Mouse (Mus musculus): Measurements from ENCODE around the gene Nfyc.

The Nfyc gene

DNA sequence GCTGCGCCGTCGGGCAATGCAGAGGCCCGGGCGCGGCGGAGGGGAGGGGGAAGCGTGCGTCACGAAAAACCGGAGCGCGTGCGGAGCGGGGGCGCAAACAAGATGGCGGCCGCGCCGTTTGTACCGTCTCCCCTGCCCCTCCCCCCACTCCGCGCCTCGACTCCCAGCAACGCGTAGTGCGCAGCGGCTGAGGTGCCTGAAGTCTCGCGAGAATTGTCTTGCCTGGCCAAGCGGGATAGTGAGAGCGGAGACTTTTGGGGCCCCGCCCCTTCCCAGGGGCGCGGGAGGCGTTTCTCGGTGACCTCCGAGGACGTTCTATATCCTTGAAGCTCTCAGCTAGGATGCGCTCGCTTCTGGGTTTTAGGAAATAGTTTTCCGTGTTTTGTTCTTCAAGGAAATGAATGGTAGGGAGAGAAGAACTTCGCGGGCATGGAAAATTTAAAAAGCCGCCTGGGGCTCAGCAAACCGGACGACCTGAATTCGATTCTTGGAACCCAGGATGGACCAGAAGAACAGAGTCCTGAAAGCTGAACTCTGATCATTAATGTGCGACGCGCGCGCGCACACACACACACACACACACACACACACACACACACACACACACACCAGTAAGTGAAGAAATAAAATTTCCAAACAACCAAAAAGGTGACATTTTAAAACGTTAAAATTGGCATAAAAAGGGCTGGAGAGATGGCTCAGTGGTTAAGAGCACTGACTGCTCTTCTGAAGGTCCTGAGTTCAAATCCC, 5.6 kb downstream of the Nfyc start:
- peak in 1 of 2 experiments; percentile 99 for DNase-seq (ENCODE audit: low spot score in 2 of 2)

DNA sequence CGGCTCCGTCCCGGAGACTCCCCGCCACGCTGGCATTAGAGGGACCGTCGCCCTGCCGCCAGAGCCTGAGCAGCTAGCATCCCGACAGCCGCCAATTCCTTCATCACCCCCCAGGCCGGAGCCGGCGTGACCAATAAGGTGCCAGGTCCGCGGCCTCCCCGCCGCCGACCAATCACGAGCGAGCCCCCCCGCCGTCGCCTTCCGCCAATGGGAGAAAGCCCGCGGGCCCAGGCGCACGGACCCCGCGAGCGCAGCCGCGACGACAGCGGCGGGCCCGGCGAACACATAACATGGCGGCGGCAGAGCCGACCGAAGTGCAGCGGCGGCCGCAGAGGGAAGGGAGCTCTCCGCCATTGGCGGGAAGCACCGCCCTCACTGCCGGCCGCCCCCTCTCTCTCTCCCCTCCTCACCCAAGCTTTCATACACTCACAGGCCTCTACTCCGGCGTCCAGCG, 6.2 kb downstream of the Nfyc start:
- peak; percentile 93 to 95 for DNase-seq (ENCODE audit: low spot score in 2 of 2)

DNA sequence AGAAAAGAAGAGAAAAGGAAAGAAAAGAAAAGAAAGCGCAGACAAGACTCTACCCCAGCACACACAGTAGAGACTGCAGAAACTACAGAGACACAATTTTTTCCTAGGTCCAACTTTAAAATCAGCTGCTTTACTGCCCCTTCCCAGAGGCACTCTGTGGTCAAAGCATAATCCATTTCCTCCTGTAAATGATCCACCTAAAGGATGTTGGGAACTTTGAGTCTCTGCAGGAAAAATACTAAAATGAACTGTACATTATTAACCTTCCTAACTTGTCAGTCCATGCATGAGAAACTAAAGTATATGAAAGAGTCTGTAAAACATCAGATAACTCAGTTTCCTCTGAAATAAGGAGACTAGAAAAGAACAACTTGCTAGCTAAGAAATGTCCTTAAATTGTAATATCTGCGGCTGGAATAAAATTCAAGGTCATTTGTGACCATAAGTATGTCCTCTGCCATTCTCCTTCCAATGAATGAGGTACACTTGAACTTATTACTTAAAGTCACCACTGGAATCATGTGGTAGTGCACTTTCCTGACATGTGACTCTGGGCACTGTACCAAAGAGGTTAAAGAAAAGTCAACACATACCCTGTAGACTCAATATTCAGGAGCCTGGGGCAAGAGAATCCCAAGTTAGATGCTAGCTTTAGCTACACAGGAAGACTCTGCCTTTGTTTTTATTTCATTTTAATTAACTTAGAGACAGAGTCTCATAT, 9.0 kb downstream of the Nfyc start:
- no peak for DNase-seq (ENCODE audit: low spot score in 2 of 2)

DNA sequence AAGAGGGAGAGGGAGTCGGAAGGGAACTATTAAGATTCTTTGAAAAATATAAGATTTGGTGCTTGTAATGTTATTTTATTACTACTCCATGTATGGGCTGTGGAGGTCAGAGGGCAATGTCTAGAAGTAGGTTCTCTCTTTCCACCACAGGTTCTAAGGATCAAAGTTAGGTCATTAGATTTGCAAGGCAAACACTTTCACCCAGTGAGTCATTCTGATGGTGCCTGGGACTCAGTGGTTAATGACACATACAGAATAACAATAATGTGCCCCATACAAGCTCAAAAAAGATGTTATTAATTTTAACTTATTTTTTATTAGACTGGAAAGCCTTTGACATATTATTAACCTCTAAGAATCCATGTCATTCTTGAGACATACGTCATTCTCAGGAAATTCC, 11.5 kb downstream of the Nfyc start:
- no peak for DNase-seq (ENCODE audit: low spot score in 2 of 2)

DNA sequence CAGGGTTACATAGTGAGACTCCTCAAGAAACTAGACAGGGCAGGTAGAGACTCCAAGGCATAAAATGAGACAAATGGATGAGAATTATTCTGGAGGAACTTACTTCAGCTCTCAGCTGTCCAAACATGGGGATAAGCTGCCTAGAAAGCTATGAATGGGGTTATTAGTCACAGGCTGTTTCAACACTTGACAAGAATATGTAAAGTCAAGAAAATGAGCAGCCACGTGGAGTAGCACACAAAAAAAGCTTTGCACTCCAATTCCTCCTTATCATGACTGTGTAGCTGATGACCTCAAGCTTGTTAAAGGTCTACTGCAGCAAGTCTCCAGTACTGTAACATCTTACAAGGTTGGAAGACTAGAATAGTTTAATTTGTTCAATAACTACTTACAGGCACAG, 12.1 kb downstream of the Nfyc start:
- DNase-seq (ENCODE audit: low spot score in 2 of 2), result no peak

DNA sequence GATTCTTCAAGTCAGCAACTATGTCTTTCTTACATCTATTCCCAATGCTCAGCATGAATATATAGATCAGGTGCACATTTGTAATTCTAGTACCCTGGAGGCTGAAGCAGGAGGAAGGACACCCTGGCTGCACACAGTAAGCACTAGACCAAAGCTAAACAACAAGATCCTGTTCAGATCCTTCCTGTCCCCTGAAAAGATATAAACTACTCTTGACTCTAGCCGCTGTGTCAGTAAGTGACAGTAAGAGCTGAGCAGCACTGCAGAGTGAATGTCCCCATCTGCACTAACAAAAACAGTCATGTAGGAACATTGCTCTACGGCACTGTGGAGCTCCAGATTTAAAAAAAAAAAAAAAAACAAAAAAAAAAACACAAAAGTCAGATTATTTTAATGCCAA, 13.4 kb downstream of the Nfyc start:
- DNase-seq (ENCODE audit: low spot score in 2 of 2), result no peak

DNA sequence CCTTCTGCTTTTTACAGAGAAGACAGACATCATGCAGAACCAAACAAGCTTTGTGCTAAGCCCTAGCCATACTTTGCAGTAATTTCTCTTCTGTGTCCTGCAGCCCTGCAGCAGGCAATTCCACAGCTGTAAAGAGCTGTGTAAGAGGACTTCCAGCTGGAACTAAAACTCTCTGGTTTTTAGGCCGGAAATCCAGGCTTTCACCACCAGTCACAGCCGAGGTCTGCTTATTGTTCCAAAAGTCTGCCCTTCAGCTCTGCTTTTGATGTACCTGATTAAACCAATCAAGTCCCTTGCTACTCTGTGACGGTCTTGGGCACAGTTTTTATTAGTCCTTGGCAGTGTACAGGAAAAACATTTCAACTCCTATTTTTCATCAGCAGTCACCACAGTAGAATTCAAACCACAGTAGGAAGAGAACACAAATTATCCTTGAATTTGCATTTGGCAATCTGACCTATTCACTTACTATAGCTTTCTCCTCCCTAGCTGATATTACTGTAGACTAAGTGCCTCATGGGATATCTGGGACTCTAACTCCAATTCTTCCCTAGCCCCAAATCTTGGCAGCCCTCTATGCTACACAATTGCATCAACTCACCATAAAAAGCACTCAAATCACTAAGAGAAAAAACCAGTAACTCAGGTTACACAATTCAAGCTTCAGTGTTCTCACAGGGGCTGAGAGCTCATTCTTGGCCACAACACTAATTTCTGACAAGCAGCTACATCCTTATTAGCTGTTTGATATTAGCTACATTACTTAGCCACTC, 14.2 kb downstream of the Nfyc start:
- DNase-seq (ENCODE audit: low spot score in 2 of 2), result no peak

DNA sequence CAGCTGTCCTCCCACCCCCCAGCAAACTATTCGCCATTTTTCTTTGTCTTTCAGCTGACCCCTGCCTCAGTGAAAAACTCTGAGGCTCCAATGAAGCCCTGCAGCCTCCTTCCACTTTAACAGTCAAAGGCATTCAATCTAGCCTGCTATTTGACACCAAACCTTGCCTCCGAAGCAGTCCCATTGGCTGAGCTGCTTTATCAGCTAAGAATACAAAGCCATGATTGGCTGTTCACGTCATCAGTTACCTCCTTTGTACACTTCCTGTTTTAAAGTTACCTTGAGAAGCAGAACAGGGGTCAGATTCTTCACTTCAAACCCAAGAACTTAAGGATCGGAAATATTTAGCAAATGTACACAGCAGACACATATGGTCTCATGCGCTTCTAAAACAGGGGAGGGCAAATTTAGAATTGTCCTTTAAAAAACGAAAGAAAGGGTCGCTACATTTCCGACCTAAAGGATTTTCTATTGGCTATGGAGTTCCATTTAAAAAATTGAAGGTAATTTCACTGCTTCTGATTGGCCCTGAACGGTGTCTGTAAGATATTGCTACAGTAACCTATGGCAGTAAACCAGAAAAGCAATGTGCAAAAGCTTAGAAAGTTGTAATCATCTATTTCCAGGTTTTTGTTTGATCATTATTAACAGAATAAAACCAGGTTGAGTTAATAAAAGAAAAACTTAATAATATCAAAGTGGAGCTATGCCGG, 15.6 kb downstream of the Nfyc start:
- DNase-seq (ENCODE audit: low spot score in 2 of 2), result peak; percentile 47 to 77

DNA sequence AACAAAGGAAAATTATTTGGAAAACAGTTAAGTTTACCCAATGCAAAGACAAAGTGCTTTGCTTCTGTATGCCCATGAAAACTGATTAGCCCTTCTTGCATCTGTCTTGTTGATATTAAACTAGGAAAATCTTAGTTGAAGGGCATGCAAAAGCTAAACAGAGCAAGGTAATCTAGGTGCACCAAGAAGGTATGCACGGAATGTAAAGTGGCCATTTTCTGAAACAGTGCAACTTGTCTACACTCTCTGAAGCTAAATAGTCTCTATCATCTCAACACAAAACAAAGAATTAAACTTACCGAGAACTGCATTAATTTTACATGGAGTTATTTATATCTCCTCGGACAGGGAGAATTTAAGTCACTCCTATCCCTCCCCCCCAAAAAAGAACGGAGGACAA, 16.2 kb downstream of the Nfyc start:
- DNase-seq (ENCODE audit: low spot score in 2 of 2), result no peak

DNA sequence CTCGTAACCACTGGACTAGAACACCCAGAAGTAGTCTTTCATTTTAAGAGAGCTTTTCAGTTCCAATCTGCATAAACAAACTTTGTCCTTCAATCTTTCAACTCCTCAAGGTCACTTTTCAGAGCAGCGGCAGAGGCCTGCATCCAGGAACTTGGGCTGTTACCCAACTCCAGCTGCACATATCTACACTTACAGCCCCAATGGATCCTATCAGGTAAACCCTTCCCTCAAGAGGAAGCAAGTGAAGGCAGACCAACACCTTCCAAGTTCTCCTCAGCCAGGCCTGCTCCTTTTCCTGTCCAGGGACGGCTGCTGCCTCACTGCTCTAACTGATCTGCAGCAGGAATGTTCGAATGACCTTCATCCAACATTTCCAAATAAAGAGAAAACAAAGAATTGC, 17.2 kb downstream of the Nfyc start:
- DNase-seq (ENCODE audit: low spot score in 2 of 2), result no peak

DNA sequence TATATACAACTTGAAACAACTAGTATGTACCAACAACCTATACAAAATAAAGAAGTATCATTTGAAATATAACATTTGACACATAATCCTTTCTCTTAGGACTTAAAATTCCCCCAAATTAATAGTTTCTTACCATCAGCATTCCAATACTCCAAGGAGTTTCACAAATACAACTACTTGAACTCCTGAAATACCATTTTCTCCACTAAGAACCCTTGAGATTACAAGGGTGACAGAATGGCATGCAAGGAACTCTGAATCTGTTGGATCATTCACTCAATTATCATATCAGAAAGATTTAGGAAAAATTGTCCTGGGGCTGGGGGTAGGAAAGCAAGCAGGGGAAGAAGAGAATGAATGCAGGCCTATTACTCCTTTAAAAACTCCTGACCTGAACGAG, 17.6 kb downstream of the Nfyc start:
- DNase-seq (ENCODE audit: low spot score in 2 of 2), result no peak

DNA sequence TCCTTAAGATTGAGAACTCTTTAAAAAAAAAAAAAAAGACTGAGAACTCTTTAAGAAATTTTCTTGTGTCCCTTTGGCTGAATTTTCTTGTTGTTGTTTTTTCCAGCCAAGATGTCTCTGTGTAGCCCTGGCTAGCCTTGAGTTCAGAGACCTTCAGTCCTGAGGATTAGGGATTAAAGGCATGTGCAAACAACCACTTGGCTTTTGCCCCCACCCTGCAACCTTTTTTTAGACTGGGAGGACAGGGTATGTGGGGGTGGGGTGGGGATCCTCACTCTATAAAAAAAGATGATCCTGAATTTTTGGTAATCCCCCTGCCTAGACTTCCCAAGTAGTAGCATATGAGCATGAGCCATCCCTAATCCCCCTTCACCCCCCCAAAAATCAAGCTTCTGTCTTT, 25.6 kb downstream of the Nfyc start:
- no peak for DNase-seq (ENCODE audit: low spot score in 2 of 2)

DNA sequence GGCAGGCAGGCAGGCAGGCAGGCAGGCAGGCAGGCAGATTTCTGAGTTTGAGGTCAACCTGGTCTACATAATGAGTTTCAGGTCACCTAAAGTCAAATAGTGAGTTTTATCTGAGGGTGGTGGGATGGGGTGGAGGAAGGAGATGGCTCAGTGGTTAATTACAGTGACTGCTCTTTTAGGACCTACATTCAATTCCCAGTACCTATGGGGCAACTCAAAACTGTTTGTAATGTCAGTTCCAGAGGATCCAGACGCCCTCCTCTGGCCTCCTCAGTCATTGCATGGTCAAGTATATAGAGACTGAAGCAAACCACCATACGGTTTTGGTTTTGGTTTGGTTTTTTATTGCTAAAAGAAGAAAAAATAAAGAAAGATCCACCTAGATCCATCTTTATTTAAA, 29.9 kb downstream of the Nfyc start:
- peak in 1 of 2 experiments; percentile 68 for DNase-seq (ENCODE audit: low spot score in 2 of 2)

DNA sequence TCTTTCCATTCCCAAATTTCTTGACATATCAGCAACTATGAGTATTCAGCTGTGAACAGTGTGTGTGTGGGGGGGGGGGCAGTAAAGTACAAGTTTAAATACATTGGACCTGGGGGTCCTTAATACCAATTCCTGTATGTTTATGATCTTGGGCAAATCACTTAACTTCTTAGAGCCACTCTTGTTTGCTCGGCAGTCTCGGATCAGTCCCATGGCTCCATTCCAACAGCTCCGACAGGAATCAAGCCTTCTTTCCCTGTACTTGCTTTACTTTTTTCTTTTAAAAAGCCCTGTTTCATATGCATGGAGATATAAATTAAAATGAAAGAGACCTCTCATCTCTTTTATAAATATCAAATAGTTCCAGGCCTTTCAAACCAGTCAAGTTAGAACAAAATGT, 30.7 kb downstream of the Nfyc start:
- DNase-seq (ENCODE audit: low spot score in 2 of 2), result no peak

DNA sequence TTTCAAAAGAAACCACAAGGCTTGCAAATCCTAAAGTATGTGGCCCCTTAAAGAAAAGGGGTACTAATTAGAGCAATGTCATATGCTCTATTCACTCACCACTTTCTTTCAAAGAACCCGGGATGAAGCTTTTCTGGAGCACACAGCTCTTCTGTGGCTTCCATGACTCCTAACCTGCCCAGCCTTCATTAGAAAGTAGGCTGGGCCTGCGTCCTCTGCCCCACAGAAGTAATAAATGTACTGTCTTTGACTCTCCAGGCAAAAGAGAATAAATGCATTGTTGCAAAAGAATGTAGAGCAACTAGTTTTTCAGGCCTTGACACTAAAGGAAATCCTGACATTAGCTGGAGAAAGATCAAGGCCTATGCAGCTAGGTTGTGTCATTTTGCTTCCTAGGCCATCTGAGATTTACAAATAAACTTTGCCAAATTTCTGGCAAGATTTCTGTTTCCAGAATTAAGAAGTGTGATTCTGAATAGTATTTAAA, 31.6 kb downstream of the Nfyc start:
- DNase-seq (ENCODE audit: low spot score in 2 of 2), result no peak

DNA sequence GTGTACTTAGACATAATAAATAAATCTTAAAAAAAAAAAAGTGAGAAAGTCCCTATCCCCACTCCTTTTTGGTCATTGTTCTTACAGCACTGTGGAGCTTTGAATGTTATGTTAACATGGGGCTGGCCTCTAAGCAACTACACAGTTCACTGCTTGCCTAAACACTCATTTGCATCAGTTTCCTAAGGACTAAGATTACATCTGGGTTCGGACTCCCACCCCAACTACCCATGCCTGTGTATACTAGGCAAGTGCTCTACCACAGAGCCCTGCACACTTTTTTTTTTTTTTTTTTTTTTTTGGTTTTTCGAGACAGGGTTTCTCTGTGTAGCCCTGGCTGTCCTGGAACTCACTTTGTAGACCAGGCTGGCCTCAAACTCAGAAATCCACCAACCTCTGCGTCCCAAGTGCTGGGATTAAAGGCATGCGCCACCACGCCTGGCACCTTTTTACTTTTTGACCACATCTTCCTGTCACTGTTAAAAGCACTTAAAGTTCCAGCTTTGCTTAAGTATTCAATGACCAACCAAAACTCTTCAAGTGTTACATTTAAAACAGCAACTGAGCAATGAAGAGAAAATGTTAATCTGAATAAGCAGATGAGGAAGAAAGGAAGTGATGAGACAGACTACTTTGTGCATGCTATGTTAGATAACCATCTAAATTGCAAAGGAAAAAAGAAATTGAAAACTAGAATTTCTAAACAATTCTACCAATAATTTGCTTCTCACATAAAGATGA, 33.2 kb downstream of the Nfyc start:
- DNase-seq (ENCODE audit: low spot score in 2 of 2), result no peak

DNA sequence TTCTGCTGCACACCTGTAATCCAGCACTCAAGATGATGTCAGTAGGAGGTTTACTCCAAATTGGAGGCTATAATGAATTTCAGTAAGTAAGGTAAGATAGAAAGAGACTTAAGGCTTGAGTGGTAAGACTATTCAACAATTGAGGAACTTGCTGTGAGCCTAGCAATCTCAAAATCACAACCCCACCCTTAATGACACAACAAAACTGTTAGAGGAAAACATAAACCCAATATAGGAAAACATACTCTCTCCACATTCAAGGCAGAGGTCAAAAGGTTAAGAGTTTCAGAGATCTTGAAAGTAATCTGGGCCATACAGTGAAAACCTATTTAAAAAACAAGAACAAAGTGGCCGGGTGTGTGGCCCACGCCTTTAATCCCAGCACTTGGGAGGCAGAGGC, 34.7 kb downstream of the Nfyc start:
- DNase-seq (ENCODE audit: low spot score in 2 of 2), result no peak

DNA sequence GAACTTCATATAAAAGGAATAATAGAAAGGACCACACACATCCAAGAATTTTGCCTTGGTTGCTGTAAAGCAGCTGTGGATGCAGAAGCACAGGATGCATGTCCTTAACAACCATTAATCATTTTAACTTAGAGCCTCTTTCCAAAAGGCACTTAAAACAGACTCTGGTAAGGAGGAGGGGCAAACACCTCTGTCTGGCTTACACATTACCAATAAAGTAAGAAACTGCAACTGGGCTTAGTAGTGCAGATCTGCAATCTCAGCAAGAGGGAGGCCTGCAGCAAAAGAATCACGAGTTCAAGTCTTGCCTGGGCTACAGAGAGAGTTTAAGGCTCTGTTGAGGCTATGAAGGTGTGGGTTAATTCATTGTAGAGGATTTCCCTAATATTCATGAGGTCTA, 35.7 kb downstream of the Nfyc start:
- DNase-seq (ENCODE audit: low spot score in 2 of 2), result no peak

DNA sequence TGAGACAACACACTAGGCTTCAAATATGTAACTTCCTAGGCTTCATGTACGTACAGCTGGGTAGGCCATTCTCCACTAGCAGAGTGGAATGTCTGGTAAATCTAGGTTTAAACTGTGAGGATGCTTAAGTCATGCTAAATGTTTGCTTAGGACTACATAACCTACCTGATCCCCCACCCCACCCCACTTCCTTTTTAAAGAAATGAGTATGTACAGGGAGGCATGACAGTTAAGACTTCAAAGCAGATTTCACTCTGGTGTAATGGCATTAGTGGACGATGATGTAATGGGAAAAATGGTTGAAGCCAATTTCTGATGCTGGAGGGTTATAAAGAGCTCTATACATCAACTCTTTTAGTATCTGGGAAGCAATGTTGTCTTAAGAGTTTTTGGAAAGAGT, 38.5 kb downstream of the Nfyc start:
- no peak for DNase-seq (ENCODE audit: low spot score in 2 of 2)

DNA sequence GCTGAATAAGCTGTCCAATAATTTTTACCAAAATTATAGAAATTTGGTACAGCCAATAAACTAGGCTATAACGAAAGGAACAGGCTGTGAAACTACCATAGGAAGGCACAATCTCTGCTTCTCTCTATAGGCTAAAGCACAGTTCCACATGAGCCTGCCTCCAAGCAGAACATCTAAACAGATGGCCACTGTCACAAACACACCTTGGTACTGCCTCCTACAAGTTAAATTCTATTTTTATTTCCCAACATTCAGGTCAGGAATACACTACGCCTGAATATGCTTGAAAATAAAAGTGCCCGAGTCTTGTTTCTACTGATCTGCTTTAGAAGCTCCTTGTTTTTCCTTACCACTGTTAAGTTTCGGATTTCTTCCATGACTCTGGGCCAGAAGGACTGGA, 41.3 kb downstream of the Nfyc start:
- DNase-seq (ENCODE audit: low spot score in 2 of 2), result no peak

DNA sequence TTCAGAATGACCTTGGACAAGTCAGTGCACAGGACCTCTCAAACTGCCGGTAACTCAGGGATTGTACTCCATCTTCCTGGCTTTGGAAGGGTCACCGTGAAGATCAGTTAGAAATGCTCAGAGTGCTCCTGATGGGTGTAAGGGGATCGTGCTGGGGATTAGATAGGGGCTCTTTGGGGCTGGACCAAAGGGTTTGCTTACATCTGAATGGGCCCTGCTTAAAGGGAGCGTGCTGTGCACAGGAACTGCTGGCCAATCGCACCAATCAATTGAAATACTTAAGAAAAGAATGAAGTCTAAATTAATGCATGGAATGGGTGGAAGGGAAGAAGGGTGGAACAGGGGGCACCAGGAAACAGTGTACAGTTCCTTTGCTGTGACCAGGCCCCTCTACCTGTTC, 75.6 kb downstream of the Nfyc start:
- DNase-seq (ENCODE audit: low spot score in 2 of 2), result no peak
